Mouse (Mus musculus) forebrain, embryonic 12.5 days (tissue): ENCODE results near the gene Taar9. TPM values are rescaled to one million over a fixed set of nuclear protein-coding genes. Genes with fewer than 3 reads are reported as not detected.
"Not testable (repeated sequence)": the region's sequence is repeated elsewhere in the genome, so short reads cannot be mapped to it uniquely, and the experiment has no call there.

Source experiments
- ATAC-seq: fragments of 200-750 bp; cut with Nextera tagmentation; 2 replicates; pipeline ENCODE4 v1.8.0; 2017; ENCODE audit warnings: moderate TSS enrichment; ENCODE audit not compliant: low FRiP score
- H3K27ac ChIP-seq: fragments of 300-500 bp; sonication (generic); 2 replicates; pipeline ENCODE4 v1.5.1; 2016; ENCODE audit warnings: mild to moderate bottlenecking
- H3K27me3 ChIP-seq: fragments of 300-500 bp; sonication (generic); 2 replicates; pipeline ENCODE4 v1.6.1; 2016; ENCODE audit warnings: mild to moderate bottlenecking
- H3K36me3 ChIP-seq: fragments of 300-500 bp; sonication (generic); replicated peaks from 2 replicates; pipeline ENCODE4 v1.6.1; 2016; ENCODE audit warnings: mild to moderate bottlenecking
- H3K4me1 ChIP-seq: fragments of 300-500 bp; sonication (generic); 2 replicates; pipeline ENCODE4 v1.6.1; 2016
- H3K4me2 ChIP-seq: fragments of 300-500 bp; sonication (generic); 2 replicates; pipeline ENCODE4 v1.6.1; 2016; ENCODE audit warnings: mild to moderate bottlenecking, moderate library complexity
- H3K4me3 ChIP-seq: fragments of 300-500 bp; sonication (generic); replicated peaks from 2 replicates; pipeline ENCODE4 v1.5.1; 2016; ENCODE audit warnings: mild to moderate bottlenecking
- H3K9ac ChIP-seq: fragments of 300-500 bp; sonication (generic); 2 replicates; pipeline ENCODE4 v1.6.1; 2016; ENCODE audit warnings: mild to moderate bottlenecking
- H3K9me3 ChIP-seq: fragments of 300-500 bp; sonication (generic); 2 replicates; pipeline ENCODE4 v1.6.1; 2016
- WGBS: fragments of 180-500 bp; shearing (Covaris S2); methylation state at CpG from one replicate; pipeline ENCODE4 v1.1.7; 2016; 5-methylcytosine and 5-hydroxymethylcytosine counted together
- polyA plus RNA-seq: library from polyadenylated mRNA; unstranded; fragments of >200 nt; fragmentation: Nextera tagmentation; extraction: Ambion mirVana; gene quantifications from 2 replicates; pipeline ENCODE4 v1.2.1, GENCODE M21; 2016

Taar9 gene
- polyA plus RNA-seq, result not detected in 2 replicates

DNA sequence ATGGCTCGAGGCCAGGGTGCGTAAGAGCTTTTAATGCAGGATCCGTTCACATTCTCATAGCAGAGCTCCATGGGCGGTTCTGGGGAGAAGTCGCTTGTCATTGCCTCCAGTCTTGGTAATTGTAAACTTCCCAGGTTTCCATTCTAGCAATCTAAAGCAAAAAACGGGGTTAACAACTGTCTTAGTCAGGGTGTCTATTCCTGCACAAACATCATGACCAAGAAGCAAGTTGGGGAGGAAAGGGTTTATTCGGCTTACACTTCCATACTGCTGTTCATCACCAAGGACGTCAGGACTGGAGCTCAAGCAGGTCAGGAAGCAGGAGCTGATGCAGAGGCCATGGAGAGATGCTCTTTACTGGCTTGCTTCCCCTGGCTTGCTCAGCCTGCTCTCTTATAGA lies at the start of gene Taar9:
TSS of gene Taar9 (minus strand) at position 101 of the 400 bp plus-strand sequence.
- H3K9me3 ChIP-seq, H3K36me3 ChIP-seq, H3K4me1 ChIP-seq, ATAC-seq, H3K4me3 ChIP-seq, H3K27ac ChIP-seq, H3K4me2 ChIP-seq, H3K9ac ChIP-seq, H3K27me3 ChIP-seq: not testable (repeated sequence)
- 84% methylated on average over 8 of the region's 8 CpGs for WGBS

- Histone ChIP-seq H3K4me1 (peaks cover 8% of the 10 kb centered on the region), H3K9me3 (no peaks in the 10 kb centered on the region), H3K27ac (no peak overlapping the region), H3K27me3 (no peaks in the 10 kb centered on the region), H3K9ac (no peak overlapping the region), H3K4me2 (no peak overlapping the region), H3K4me3 (no peak overlapping the region), H3K36me3 (peaks cover 38% of the 10 kb centered on the region)
- 92% methylated on average over 12 of the region's 12 CpGs for WGBS
- ATAC-seq, result 0 out of 2 replicates have a peak, but pooled peaks have one; percentile 27
Observed at GRCm38 (mm10) chr10:24158470-24159254, 49.3 kb upstream of the Taar9 start.

GRCm38 (mm10) chr10:24150086-24150485 lies 40.8 kb upstream of the Taar9 start:
- peak overlapping the region; percentile 84 for H3K4me3 ChIP-seq
- H3K4me2 ChIP-seq, result peak overlapping the region; percentile 62
- H3K36me3 ChIP-seq, result peaks cover under 1% of the 10 kb centered on the region; the same call in 1 of the 2 replicates
- no peaks in the 10 kb centered on the region for H3K9me3 ChIP-seq
- no peaks in the 10 kb centered on the region for H3K27me3 ChIP-seq
- 59% methylated on average over 7 of the region's 7 CpGs for WGBS
- no peak overlapping the region; the same call in 1 of the 2 replicates for H3K9ac ChIP-seq
- H3K4me1 ChIP-seq, result peaks cover 14% of the 10 kb centered on the region
- no peak overlapping the region for H3K27ac ChIP-seq
- ATAC-seq, result no peak

DNA sequence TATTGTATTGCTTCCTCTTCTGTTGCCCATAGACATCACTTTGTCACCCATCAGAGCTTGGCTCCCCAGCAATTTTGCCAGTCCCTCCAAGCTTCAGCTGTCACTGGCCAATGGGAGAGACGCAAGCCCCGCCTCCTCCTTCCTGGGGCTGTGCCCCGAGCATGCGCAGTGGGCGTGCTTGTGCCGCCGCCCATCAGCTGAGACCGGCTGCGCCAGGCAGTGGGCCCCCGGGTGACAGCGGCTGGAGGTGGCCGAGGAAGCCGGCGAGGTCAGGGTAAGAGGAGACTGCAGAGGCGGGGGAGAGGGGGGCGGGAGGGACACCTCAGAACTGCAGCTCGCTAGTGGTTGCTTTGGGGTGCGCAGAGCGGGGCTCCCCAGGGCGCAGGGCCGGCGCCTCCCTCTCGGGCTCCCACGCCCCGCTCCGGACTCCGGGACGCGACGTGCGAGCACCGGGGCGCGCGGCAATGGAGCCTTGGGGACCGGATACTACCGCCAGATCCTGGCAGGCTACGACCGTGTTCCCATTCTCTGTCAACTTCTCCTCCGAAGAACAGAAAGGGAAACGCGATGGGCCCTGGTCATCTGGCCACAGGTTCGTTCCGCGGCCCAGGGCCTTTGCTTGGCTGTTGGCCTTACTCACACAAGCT lies 39.9 kb upstream of the Taar9 start, which contains the start of gene Stx7:
TSS of gene Stx7 (plus strand) at position 168 of the 647 bp plus-strand sequence.
- under 1% methylated on average over 44 of the region's 45 CpGs for WGBS
- Histone ChIP-seq H3K4me2 (peak within 1 kb of the TSS; percentile 62), H3K9ac (peak within 1 kb of the TSS; percentile 78), H3K36me3 (no peaks in the 10 kb centered on the region), H3K27ac (peak within 1 kb of the TSS; percentile 50; the same call in 1 of the 2 replicates), H3K4me3 (peak within 1 kb of the TSS; percentile 84), H3K27me3 (no peaks in the 10 kb centered on the region), H3K9me3 (no peaks in the 10 kb centered on the region), H3K4me1 (peaks cover 14% of the 10 kb centered on the region)
- ATAC-seq, result peak; percentile 99

GRCm38 (mm10) chr10:24142735-24143134 lies 33.4 kb upstream of the Taar9 start:
- no peaks in the 10 kb centered on the region for H3K4me1 ChIP-seq
- no peaks in the 10 kb centered on the region for H3K9me3 ChIP-seq
- H3K36me3 ChIP-seq, result no peaks in the 10 kb centered on the region
- no peak overlapping the region for H3K9ac ChIP-seq
- WGBS, result 89% methylated on average over 3 of the region's 3 CpGs
- no peak overlapping the region for H3K4me3 ChIP-seq
- no peak overlapping the region for H3K4me2 ChIP-seq
- ATAC-seq, result no peak
- H3K27ac ChIP-seq, result no peak overlapping the region
- no peaks in the 10 kb centered on the region for H3K27me3 ChIP-seq

GRCm38 (mm10) chr10:24138623-24139261 lies 29.4 kb upstream of the Taar9 start:
- no peak overlapping the region for H3K4me2 ChIP-seq
- no peak overlapping the region for H3K27ac ChIP-seq
- ATAC-seq, result no peak
- no peak overlapping the region for H3K4me3 ChIP-seq
- WGBS, result 78% methylated on average over 2 of the region's 2 CpGs
- H3K27me3 ChIP-seq, result no peaks in the 10 kb centered on the region
- H3K36me3 ChIP-seq, result no peaks in the 10 kb centered on the region
- no peaks in the 10 kb centered on the region; the same call in 1 of the 2 replicates for H3K4me1 ChIP-seq
- no peaks in the 10 kb centered on the region for H3K9me3 ChIP-seq
- H3K9ac ChIP-seq, result no peak overlapping the region

DNA sequence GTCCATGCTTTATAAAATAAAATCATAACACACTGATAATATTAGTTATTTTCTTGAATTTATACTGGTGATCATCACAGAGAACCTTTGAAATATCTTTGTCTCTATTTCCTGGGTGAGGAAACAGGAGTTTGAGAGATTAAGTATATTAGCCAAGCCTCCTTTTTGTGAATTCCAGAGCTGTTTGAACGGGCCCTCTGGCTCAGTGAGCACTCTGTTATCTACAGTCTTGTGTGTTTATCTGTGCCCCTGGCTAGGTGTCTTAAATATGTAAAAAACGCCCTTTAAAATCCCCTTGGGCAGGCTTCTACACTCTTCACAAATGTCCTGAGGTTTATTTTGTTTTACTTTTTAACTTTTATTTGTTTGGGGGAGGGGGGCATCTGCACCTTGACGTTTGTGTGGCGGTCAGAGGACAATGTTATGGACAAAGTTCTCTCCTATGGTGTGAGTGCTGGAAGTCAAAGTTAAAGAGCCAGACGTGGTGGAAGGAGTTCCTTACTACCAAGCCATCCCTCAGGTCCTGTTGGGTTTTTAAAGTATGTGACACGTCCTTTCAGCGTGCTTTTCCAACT lies 24.8 kb upstream of the Taar9 start:
- no peaks in the 10 kb centered on the region for H3K36me3 ChIP-seq
- no peak overlapping the region for H3K4me3 ChIP-seq
- H3K4me1 ChIP-seq, result peaks cover 9% of the 10 kb centered on the region
- no peaks in the 10 kb centered on the region for H3K27me3 ChIP-seq
- H3K27ac ChIP-seq, result no peak overlapping the region
- no peaks in the 10 kb centered on the region for H3K9me3 ChIP-seq
- no peak overlapping the region for H3K4me2 ChIP-seq
- ATAC-seq, result no peak
- H3K9ac ChIP-seq, result no peak overlapping the region
- WGBS, result 62% methylated on average over 7 of the region's 7 CpGs

DNA sequence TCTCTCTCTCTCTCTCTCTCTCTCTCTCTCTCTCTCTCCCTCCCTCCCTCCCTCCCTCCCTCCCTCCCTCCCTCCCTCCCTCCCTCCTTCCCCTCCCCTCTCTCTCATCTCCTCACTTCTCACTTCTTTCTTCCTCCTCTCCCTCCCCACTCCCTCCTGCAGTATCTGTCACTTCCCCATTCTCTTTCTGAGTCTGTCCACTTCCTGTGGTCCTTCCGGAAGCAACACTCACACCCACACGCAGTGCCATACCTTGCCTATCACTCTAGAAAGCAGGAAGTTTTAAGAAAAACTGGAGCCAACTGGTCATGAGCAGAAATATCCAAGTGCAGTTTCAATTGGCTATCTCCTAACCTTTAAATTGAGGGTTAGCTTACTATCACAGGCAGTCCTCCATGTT lies 23.8 kb upstream of the Taar9 start:
- WGBS, result 48% methylated on average over 2 of the region's 2 CpGs
- no peak overlapping the region for H3K27ac ChIP-seq
- no peak for ATAC-seq
- no peak overlapping the region for H3K4me2 ChIP-seq
- H3K9me3 ChIP-seq, result no peaks in the 10 kb centered on the region
- H3K36me3 ChIP-seq, result no peaks in the 10 kb centered on the region
- no peak overlapping the region for H3K9ac ChIP-seq
- H3K4me3 ChIP-seq, result no peak overlapping the region
- peaks cover 9% of the 10 kb centered on the region for H3K4me1 ChIP-seq
- no peaks in the 10 kb centered on the region for H3K27me3 ChIP-seq

DNA sequence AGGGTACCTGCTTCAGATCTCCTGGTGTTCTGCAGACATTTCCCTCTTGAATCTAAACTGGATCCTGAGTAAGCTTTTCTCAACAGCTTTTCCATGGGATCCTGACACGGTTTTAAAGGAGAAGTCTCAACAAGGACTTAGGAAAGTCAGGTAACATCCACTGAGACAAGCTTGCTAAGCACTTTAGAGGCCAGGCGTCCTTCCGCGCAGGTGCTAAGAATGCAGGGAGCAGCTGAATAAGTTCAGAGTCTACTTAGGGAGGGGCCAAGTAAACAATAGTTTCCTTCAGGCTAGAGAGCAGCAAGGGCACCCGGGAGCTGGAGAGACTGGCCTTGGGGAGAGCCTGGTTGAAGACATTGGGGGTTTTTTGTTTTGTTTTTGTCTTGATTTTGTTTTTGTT lies 22.9 kb upstream of the Taar9 start:
- Histone ChIP-seq H3K4me2 (0 out of 2 replicates have a peak overlapping the region, but pooled peaks have one; percentile 8), H3K27ac (no peak overlapping the region), H3K4me3 (no peak overlapping the region), H3K4me1 (peaks cover 9% of the 10 kb centered on the region), H3K9ac (no peak overlapping the region), H3K36me3 (no peaks in the 10 kb centered on the region), H3K27me3 (no peaks in the 10 kb centered on the region), H3K9me3 (no peaks in the 10 kb centered on the region)
- 4% methylated on average over 5 of the region's 5 CpGs for WGBS
- ATAC-seq, result no peak

DNA sequence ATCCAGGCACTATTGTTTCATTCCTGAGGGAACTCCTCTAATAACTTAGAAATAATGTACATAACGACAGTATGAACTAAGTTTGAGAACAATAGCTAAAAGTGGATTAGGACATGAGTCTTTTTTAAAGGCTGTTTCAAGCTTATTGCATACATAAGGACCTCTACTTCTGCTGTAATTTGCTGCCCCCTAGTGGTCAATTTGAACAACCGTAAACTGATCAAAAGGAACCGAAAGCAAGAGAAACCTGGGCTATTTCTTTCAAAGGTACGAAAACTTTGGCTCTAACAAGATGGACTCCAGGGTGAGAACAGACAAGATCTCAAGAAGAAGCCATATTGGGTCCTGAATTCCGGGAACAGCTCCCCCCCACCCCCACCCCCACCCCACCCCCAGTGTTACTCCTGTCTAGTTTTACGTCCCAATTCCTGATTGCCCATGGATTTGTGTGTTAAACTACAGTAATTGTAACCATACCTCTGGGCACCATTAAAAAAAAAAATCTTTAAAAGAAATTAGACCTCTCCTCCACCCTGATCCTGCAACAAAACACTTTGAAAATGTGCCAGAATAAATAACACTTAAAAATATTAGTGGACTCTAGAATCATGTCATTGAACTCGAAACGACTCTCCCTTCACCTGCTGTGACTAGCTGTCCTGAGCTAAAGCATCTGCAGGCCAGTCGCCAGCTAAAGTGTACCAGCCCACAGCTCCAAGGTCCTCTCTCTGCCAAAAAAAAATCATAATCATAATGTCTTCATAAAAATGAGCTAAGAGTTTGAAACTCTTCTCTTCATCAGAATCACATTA lies 22.3 kb upstream of the Taar9 start:
- no peak overlapping the region for H3K4me3 ChIP-seq
- H3K4me1 ChIP-seq, result peaks cover 9% of the 10 kb centered on the region
- no peaks in the 10 kb centered on the region for H3K27me3 ChIP-seq
- no peak overlapping the region for H3K9ac ChIP-seq
- H3K36me3 ChIP-seq, result no peaks in the 10 kb centered on the region
- no peak overlapping the region for H3K27ac ChIP-seq
- no peaks in the 10 kb centered on the region for H3K9me3 ChIP-seq
- peak overlapping the region; percentile 37 for H3K4me2 ChIP-seq
- ATAC-seq, result peak; percentile 86
- 23% methylated on average over 9 of the region's 9 CpGs for WGBS

DNA sequence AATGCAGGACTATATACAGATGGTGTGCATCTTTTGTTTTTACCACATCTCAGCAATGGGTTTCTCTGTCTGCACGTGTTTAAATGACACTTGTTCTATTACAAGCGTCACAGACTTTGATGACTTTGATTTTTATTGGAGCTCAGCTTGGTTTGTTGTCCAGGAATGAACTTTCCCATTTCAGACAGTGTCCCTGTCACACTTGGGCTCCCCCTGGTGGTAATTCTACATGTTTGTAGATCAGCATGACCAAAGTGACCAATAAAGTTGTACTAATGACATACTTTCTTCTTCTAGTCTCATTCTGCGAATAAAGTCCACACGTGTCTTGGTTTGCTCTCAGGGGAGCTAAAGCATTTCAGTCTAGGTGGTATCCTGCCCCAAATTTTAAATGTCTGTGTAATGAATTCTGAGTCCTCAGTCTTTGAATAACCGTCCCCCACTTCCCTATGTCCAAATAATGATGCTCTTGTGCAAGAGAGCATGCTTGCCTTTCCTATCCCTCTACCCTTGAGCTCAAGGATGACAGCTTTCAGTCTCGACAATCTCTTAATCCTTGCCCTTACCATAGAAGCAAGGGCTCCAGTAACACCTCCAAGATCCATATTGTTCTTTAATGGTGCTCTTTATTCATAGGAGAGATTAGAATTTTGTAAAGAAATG lies 1.9 kb upstream of the Taar9 start:
- Histone ChIP-seq H3K27ac (no peak overlapping the region), H3K9ac (no peak overlapping the region), H3K4me1 (no peaks in the 10 kb centered on the region; the same call in 1 of the 2 replicates), H3K4me3 (no peak overlapping the region), H3K4me2 (no peak overlapping the region), H3K36me3 (no peaks in the 10 kb centered on the region), H3K9me3 (no peaks in the 10 kb centered on the region), H3K27me3 (no peaks in the 10 kb centered on the region)
- 55% methylated on average over 6 of the region's 6 CpGs for WGBS
- no peak for ATAC-seq
